Mouse (Mus musculus) lung, embryonic 16.5 days (tissue): ENCODE data around the gene Col4a3. TPM values are rescaled to one million over a fixed set of nuclear protein-coding genes. Genes with fewer than 3 reads are reported as not detected.

Source experiments
- ATAC-seq: fragments of 200-750 bp; cut with Nextera tagmentation; 2 replicates; pipeline ENCODE4 v1.8.0; 2017; ENCODE audit warnings: low read depth, mild to moderate bottlenecking, moderate library complexity
- H3K27ac ChIP-seq: fragments of 300-500 bp; sonication (generic); 2 replicates; pipeline ENCODE4 v1.5.1; 2014; ENCODE audit warnings: mild to moderate bottlenecking, control low read depth, low read length
- H3K27me3 ChIP-seq: fragments of 300-500 bp; sonication (generic); 2 replicates; pipeline ENCODE4 v1.6.1; 2014; ENCODE audit warnings: low read depth, low read length, mixed read lengths; ENCODE audit not compliant: control insufficient read depth, insufficient read depth
- H3K36me3 ChIP-seq: fragments of 300-500 bp; sonication (generic); 2 replicates; pipeline ENCODE4 v1.6.1; 2014; ENCODE audit warnings: low read length; ENCODE audit not compliant: control insufficient read depth, insufficient read depth
- H3K4me1 ChIP-seq: fragments of 300-500 bp; sonication (generic); replicated peaks from 2 replicates; pipeline ENCODE4 v1.6.1; 2014; ENCODE audit warnings: low read length, mixed read lengths; ENCODE audit not compliant: control insufficient read depth, insufficient read depth
- H3K4me2 ChIP-seq: fragments of 300-500 bp; sonication (generic); 2 replicates; pipeline ENCODE4 v1.6.1; 2014; ENCODE audit warnings: low read depth, low read length, control low read depth
- H3K4me3 ChIP-seq: fragments of 300-500 bp; sonication (generic); 2 replicates; pipeline ENCODE4 v1.5.1; 2014; ENCODE audit warnings: mild to moderate bottlenecking, low read length, control low read depth
- H3K9ac ChIP-seq: fragments of 300-500 bp; sonication (generic); 2 replicates; pipeline ENCODE4 v1.6.1; 2014; ENCODE audit warnings: low read length, control low read depth
- H3K9me3 ChIP-seq: fragments of 300-500 bp; sonication (generic); 2 replicates; pipeline ENCODE4 v1.6.1; 2016; ENCODE audit warnings: low read length; ENCODE audit not compliant: control insufficient read depth
- WGBS: fragments of 180-500 bp; shearing (Covaris S2); extraction: QIAGEN DNeasy Blood & Tissue Kit; methylation state at CpG from one replicate; pipeline ENCODE4 v1.1.7; 2014; 5-methylcytosine and 5-hydroxymethylcytosine counted together
- polyA plus RNA-seq: library from polyadenylated mRNA; unstranded; fragments of >200 nt; fragmentation: Nextera tagmentation; extraction: Ambion mirVana; gene quantifications from 2 replicates; pipeline ENCODE4 v1.2.1, GENCODE M21; 2015

Col4a3 gene
- polyA plus RNA-seq, 1 experiment from 2014 or later: 7.0 TPM

DNA sequence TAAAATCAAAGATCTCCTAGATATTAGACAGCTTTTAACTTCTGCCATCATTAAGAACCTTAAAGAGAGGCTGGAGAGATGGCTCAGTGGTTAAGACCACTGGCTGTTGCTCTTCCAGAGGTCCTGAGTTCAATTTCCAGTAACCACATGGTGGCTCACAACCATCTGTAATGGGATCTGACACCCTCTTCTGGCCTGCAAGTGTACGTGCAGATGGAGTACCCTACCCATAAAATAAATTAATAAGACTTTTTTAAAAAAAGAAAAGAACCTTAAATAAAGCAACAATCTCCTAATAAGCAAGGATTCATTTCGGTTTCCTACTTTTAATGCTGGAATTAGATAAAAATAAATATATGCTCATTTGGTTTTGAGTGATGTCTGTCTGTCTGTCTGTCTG, 51.7 kb downstream of the Col4a3 start:
- H3K27me3 ChIP-seq: no peaks in the 10 kb centered on the region
- H3K4me3 ChIP-seq: no peak overlapping the region
- 84% methylated on average over 2 of the region's 2 CpGs for WGBS
- H3K27ac ChIP-seq: no peak overlapping the region
- H3K4me2 ChIP-seq: no peak overlapping the region
- H3K4me1 ChIP-seq: peaks cover 4% of the 10 kb centered on the region; the same call in 1 of the 2 replicates
- H3K9me3 ChIP-seq: no peaks in the 10 kb centered on the region
- no peaks in the 10 kb centered on the region for H3K36me3 ChIP-seq
- H3K9ac ChIP-seq: no peak overlapping the region
- ATAC-seq: no peak

GRCm38 (mm10) chr1:82641316-82641987, 54.7 kb downstream of the Col4a3 start:
- Histone ChIP-seq H3K36me3 (no peaks in the 10 kb centered on the region), H3K9me3 (no peaks in the 10 kb centered on the region), H3K4me1 (0 out of 2 replicates have a peak, but pooled peaks cover 4% of the 10 kb centered on the region), H3K27ac (0 out of 2 replicates have a peak overlapping the region, but pooled peaks have one; percentile 17), H3K27me3 (no peaks in the 10 kb centered on the region), H3K4me3 (peak overlapping the region; percentile 41), H3K9ac (peak overlapping the region; percentile 47; the same call in 1 of the 2 replicates), H3K4me2 (peak overlapping the region; percentile 56)
- WGBS: 18% methylated on average over 18 of the region's 18 CpGs
- ATAC-seq: peak; percentile 64; the same call in 1 of the 2 replicates

GRCm38 (mm10) chr1:82647989-82648388, 61.3 kb downstream of the Col4a3 start:
- Histone ChIP-seq H3K9ac (no peak overlapping the region), H3K27ac (no peak overlapping the region), H3K27me3 (no peaks in the 10 kb centered on the region), H3K9me3 (no peaks in the 10 kb centered on the region), H3K4me1 (no peaks in the 10 kb centered on the region), H3K36me3 (no peaks in the 10 kb centered on the region), H3K4me3 (no peak overlapping the region), H3K4me2 (no peak overlapping the region)
- no peak for ATAC-seq
- WGBS: 29% methylated on average over 10 of the region's 10 CpGs

- ATAC-seq: no peak
- no peaks in the 10 kb centered on the region for H3K36me3 ChIP-seq
- H3K9ac ChIP-seq: no peak overlapping the region
- 90% methylated on average over 4 of the region's 4 CpGs for WGBS
- H3K4me2 ChIP-seq: no peak overlapping the region
- no peak overlapping the region for H3K4me3 ChIP-seq
- H3K9me3 ChIP-seq: no peaks in the 10 kb centered on the region
- H3K27ac ChIP-seq: no peak overlapping the region
- H3K27me3 ChIP-seq: no peaks in the 10 kb centered on the region
- no peaks in the 10 kb centered on the region for H3K4me1 ChIP-seq
Measured at GRCm38 (mm10) chr1:82650868-82651267, 64.1 kb downstream of the Col4a3 start.

- no peak overlapping the region for H3K27ac ChIP-seq
- no peak overlapping the region for H3K4me2 ChIP-seq
- no peaks in the 10 kb centered on the region for H3K36me3 ChIP-seq
- H3K4me1 ChIP-seq: no peaks in the 10 kb centered on the region
- H3K9ac ChIP-seq: no peak overlapping the region
- H3K9me3 ChIP-seq: no peaks in the 10 kb centered on the region
- no peak overlapping the region for H3K4me3 ChIP-seq
- no peaks in the 10 kb centered on the region for H3K27me3 ChIP-seq
- 59% methylated on average over 7 of the region's 7 CpGs for WGBS
- no peak for ATAC-seq
Measured at GRCm38 (mm10) chr1:82654046-82654445, 67.3 kb downstream of the Col4a3 start.

DNA sequence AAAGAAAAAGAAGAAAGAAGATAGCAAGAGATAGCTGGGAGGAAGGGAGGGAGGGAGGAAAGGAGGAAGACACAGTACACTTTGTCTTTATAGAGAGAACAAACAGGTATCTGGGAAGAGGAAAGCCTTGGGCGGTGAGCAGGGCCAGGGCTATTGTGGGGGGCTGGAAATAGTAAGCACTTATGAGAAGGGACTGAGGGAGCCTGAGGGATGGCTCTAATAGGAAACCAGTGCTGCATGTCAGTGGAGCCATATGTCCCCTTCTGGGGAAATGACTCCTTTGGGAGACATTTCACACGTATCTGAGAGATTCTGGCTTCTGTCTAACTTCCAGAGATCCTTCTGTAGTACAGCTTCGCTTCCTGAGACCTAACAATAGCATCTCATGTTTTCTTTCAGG, 69.7 kb downstream of the Col4a3 start:
- Histone ChIP-seq H3K36me3 (no peaks in the 10 kb centered on the region), H3K9ac (no peak overlapping the region), H3K4me3 (no peak overlapping the region), H3K4me1 (no peaks in the 10 kb centered on the region), H3K27me3 (no peaks in the 10 kb centered on the region), H3K27ac (no peak overlapping the region), H3K4me2 (no peak overlapping the region), H3K9me3 (no peaks in the 10 kb centered on the region)
- no peak for ATAC-seq
- WGBS: 65% methylated on average over 3 of the region's 3 CpGs

DNA sequence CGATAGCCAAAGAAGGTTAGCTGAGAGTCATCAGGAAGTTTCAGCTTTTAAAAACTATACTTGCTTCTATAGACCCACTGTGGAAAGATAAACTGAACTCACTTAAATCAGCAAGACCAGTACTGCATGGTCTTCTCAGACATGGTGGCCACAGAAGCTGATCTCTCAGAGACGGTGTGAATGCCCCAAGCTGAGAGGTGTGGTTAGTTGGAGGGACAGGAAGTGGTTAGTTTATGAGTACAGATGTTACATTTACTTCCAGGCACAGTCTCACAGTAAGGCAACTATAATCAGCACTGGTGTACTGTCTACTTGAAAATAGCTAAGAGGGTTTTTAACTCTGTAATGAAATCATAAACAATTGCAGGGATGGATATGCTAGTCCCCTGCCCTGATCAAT, 75.5 kb downstream of the Col4a3 start:
- H3K9ac ChIP-seq: no peak overlapping the region
- H3K4me1 ChIP-seq: no peaks in the 10 kb centered on the region
- no peak overlapping the region for H3K4me2 ChIP-seq
- no peaks in the 10 kb centered on the region for H3K36me3 ChIP-seq
- H3K27ac ChIP-seq: no peak overlapping the region
- no peak for ATAC-seq
- no peaks in the 10 kb centered on the region for H3K9me3 ChIP-seq
- WGBS: 84% methylated on average over 2 of the region's 2 CpGs
- no peaks in the 10 kb centered on the region for H3K27me3 ChIP-seq
- H3K4me3 ChIP-seq: no peak overlapping the region

DNA sequence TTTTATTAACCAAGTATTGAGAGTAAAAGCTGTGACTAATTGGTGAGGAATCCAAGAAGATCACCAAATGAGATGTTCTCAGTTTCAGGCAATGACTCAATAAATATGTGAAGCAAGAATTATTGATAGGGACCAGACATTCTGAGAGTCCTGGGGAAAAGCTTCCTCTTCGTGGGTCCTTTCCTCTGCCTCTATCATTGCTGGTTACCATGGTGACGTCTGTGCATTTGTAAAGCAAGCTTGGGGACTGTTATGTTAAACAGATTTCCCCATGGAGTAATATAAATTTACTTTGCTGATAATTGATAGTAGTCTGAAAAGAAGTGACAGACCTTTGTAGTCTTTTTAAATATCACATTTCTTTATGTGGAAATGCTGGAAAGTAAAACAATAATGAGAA, 76.8 kb downstream of the Col4a3 start:
- H3K9me3 ChIP-seq: no peaks in the 10 kb centered on the region
- ATAC-seq: no peak
- WGBS: 25% methylated on average over 2 of the region's 2 CpGs
- no peak overlapping the region for H3K9ac ChIP-seq
- no peak overlapping the region for H3K4me3 ChIP-seq
- no peaks in the 10 kb centered on the region for H3K36me3 ChIP-seq
- H3K4me2 ChIP-seq: no peak overlapping the region
- no peaks in the 10 kb centered on the region for H3K27me3 ChIP-seq
- H3K27ac ChIP-seq: no peak overlapping the region
- no peaks in the 10 kb centered on the region for H3K4me1 ChIP-seq

DNA sequence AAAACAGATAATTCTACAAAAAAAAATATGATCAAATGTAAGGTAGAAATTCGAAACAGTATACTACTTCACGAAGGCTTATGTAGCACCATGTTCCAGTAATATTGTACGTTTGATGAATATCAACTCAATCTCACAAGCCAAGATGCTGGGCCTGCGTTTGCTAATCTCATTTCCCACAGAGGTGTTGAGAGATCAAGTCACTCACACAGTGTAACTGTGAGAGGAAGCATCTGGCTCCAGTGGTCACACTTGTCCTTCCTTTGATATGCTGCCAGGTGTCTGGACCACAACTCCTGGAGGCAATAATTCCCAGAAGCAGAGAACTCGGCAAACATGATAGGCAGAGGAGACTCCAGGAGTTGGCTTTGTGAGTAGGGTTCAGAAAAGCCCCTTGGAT, 99.6 kb downstream of the Col4a3 start:
- ATAC-seq: no peak
- no peak overlapping the region for H3K9ac ChIP-seq
- H3K4me1 ChIP-seq: no peaks in the 10 kb centered on the region
- H3K9me3 ChIP-seq: no peaks in the 10 kb centered on the region
- H3K4me2 ChIP-seq: no peak overlapping the region
- 57% methylated on average over 5 of the region's 5 CpGs for WGBS
- H3K27me3 ChIP-seq: no peaks in the 10 kb centered on the region
- no peaks in the 10 kb centered on the region for H3K36me3 ChIP-seq
- no peak overlapping the region for H3K4me3 ChIP-seq
- no peak overlapping the region for H3K27ac ChIP-seq
